Comparison of ENCODE assay signal across 13 mouse cellular contexts in the genomic region with DNA sequence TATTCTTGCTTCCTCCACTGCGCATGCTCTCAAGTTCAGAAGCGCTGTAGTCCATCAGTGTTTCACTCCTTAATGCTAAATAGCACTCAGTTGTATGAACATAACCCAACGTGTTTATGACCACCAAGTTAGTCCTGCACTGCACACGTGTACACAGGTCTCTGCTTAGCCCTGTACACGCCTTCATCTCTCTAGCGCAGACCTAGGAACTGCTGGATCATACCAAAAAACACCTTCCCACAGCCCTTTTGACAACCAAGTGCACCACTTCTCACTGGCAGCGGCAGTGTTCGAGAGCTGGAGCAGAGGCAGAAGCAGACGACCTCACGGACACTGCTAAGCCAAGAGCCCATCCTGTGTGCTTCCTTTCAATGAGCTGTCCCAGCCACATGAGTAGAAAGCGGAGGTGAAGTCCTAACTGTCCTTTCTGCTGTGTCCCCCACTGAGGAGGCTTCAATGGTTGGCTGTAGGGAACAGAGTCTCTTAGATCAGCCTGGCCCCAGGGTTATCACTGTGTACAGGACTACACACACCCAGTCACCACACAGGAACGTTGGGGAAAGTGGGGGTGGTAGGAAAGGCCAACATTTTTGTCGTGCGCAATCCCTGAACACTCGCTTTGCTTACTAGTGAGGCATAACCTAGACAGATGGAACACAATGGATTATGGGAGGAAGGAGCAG. TPM values are rescaled to one million over a fixed set of nuclear protein-coding genes. Genes with fewer than 3 reads are reported as not detected.
DNase-seq lines count a peak whose midpoint lies in the region; ATAC-seq and TF ChIP-seq lines count a peak whose summit lies in the region.
"Had no signal": no experiment of that assay in that cellular context is flagged by ENCODE, and none has a peak within 500 bp of the region (broad histone marks: within the 10 kb centered on the region; RNA-seq: fewer than 3 reads in every experiment).

No protein-coding gene starts in this region.

- H3K9ac ChIP-seq in heart, embryonic 11.5 days (ENCODE audit: low read depth, low read length): no peak overlapping the region
- no peak overlapping the region for H3K9ac ChIP-seq in intestine, embryonic 16.5 days (ENCODE audit: low read depth, low read length)
- no peak overlapping the region for H3K9ac ChIP-seq in midbrain, postnatal 0 days (replicated peaks; ENCODE audit: low read length, poor library complexity, severe bottlenecking)
- H3K9ac ChIP-seq: limb, embryonic 12.5 days had no signal

- no peaks in the 10 kb centered on the region for H3K9me3 ChIP-seq in heart, embryonic 11.5 days (replicated peaks; ENCODE audit: control insufficient read depth, low read length)
- H3K9me3 ChIP-seq in intestine, embryonic 16.5 days (ENCODE audit: control insufficient read depth, low read length): no peaks in the 10 kb centered on the region
- H3K9me3 ChIP-seq in midbrain, postnatal 0 days (ENCODE audit: low read length): no peaks in the 10 kb centered on the region
- H3K9me3 ChIP-seq: limb, embryonic 12.5 days had no signal

- no peak overlapping the region for H3K4me3 ChIP-seq in heart, embryonic 11.5 days (ENCODE audit: low read depth, low read length)
- H3K4me3 ChIP-seq in brown adipose tissue, adult 24 weeks (ENCODE audit: insufficient read depth, low read depth, low read length): no peak overlapping the region
- no peak overlapping the region for H3K4me3 ChIP-seq in intestine, embryonic 16.5 days (ENCODE audit: low read length)
- no peak overlapping the region for H3K4me3 ChIP-seq in olfactory bulb, adult 2 months (ENCODE audit: insufficient read depth, low read depth, low read length)
- no peak overlapping the region for H3K4me3 ChIP-seq in midbrain, postnatal 0 days (ENCODE audit: low read depth, low read length)
- H3K4me3 ChIP-seq: limb, embryonic 12.5 days had no signal

- H3K36me3 ChIP-seq in heart, embryonic 11.5 days (ENCODE audit: control insufficient read depth, insufficient read depth, low read length): no peaks in the 10 kb centered on the region
- no peaks in the 10 kb centered on the region for H3K36me3 ChIP-seq in intestine, embryonic 16.5 days (ENCODE audit: control insufficient read depth, insufficient read depth, low read length)
- H3K36me3 ChIP-seq in midbrain, postnatal 0 days (ENCODE audit: insufficient read depth, low read length): no peaks in the 10 kb centered on the region
- H3K36me3 ChIP-seq: limb, embryonic 12.5 days had no signal

- intact Hi-C loops in heart, postnatal 25 days (cut with DNase I): no loop called here

- H3K27me3 ChIP-seq in heart, embryonic 11.5 days (ENCODE audit: control insufficient read depth, insufficient read depth, low read length): no peaks in the 10 kb centered on the region
- H3K27me3 ChIP-seq in intestine, embryonic 16.5 days (replicated peaks; ENCODE audit: control insufficient read depth, insufficient read depth, low read length): no peaks in the 10 kb centered on the region
- no peaks in the 10 kb centered on the region for H3K27me3 ChIP-seq in midbrain, postnatal 0 days (ENCODE audit: insufficient read depth, low read length)
- H3K27me3 ChIP-seq: limb, embryonic 12.5 days had no signal

- no peak for TF ChIP-seq POLR2A in olfactory bulb, adult 2 months (IDR thresholded peaks at IDR 0.05; ENCODE audit: insufficient read depth, low read depth, low read length)

- WGBS in heart, embryonic 11.5 days (ENCODE audit: insufficient replicate concordance): 68% methylated on average over 15 of the region's 15 CpGs
- 83% methylated on average over 15 of the region's 15 CpGs for WGBS in intestine, embryonic 16.5 days
- WGBS in olfactory bulb, adult 2 months: 88% methylated on average over 15 of the region's 15 CpGs
- WGBS in midbrain, postnatal 0 days: 93% methylated on average over 15 of the region's 15 CpGs

- no peak overlapping the region for H3K4me2 ChIP-seq in heart, embryonic 11.5 days
- H3K4me2 ChIP-seq in intestine, embryonic 16.5 days (ENCODE audit: low read depth, low read length): no peak overlapping the region
- no peak overlapping the region for H3K4me2 ChIP-seq in midbrain, postnatal 0 days (ENCODE audit: low read depth, low read length, poor library complexity, severe bottlenecking)
- H3K4me2 ChIP-seq: limb, embryonic 12.5 days had no signal

- peak overlapping the region; percentile 18; the same call in 1 of the 2 replicates for H3K27ac ChIP-seq in heart, embryonic 11.5 days (ENCODE audit: low read depth, low read length)
- H3K27ac ChIP-seq in brown adipose tissue, adult 24 weeks (replicated peaks; ENCODE audit: low read depth, low read length): peak overlapping the region; percentile 56
- no peak overlapping the region for H3K27ac ChIP-seq in intestine, embryonic 16.5 days (ENCODE audit: low read length)
- peak overlapping the region; percentile 40; the same call in 1 of the 2 replicates for H3K27ac ChIP-seq in olfactory bulb, adult 2 months (ENCODE audit: insufficient read depth, low read depth, low read length)
- H3K27ac ChIP-seq in midbrain, postnatal 0 days (ENCODE audit: low read depth, low read length): no peak overlapping the region
- H3K27ac ChIP-seq: limb, embryonic 12.5 days had no signal

- no peak for TF ChIP-seq CTCF in olfactory bulb, adult 2 months (IDR thresholded peaks at IDR 0.05; ENCODE audit: insufficient read depth, low read depth, low read length)
- no peak for TF ChIP-seq CTCF in midbrain, postnatal 0 days (IDR thresholded peaks at IDR 0.05)

- H3K4me1 ChIP-seq in heart, embryonic 11.5 days (ENCODE audit: control insufficient read depth, insufficient read depth, low read length): peaks cover 67% of the 10 kb centered on the region
- H3K4me1 ChIP-seq in brown adipose tissue, adult 24 weeks (ENCODE audit: control insufficient read depth, insufficient read depth, insufficient read length, low read length): peaks cover 39% of the 10 kb centered on the region
- peaks cover 21% of the 10 kb centered on the region for H3K4me1 ChIP-seq in intestine, embryonic 16.5 days (ENCODE audit: control insufficient read depth, insufficient read depth, low read length)
- H3K4me1 ChIP-seq in olfactory bulb, adult 2 months (ENCODE audit: control insufficient read depth, insufficient read depth, low read length): peaks cover 37% of the 10 kb centered on the region
- H3K4me1 ChIP-seq in midbrain, postnatal 0 days (ENCODE audit: insufficient read depth, low read length): no peaks in the 10 kb centered on the region; the same call in 1 of the 2 replicates

- no peak for DNase-seq in heart, postnatal 25 days (ENCODE audit: low spot score)
- no peak for DNase-seq in midbrain, postnatal 0 days (ENCODE audit: low spot score)
- no peak for DNase-seq in adrenal gland, adult 2 months
- DNase-seq in urinary bladder, postnatal 14 days (ENCODE audit: low spot score): no peak
- DNase-seq: B cell, adult 2 months; kidney, adult 2 months; lung, postnatal 36 days; right cerebral cortex, postnatal 4 days had no signal

- 0 out of 2 replicates have a peak, but pooled peaks have one; percentile 48 for ATAC-seq in heart, embryonic 11.5 days (replicated peaks; ENCODE audit: insufficient number of reproducible peaks, low FRiP score, low TSS enrichment)
- peak; percentile 74 for ATAC-seq in intestine, embryonic 16.5 days
- ATAC-seq in midbrain, postnatal 0 days (ENCODE audit: low FRiP score): no peak

RNA-seq across cellular contexts. Expression of gene Pacsin2, which starts 42.0 kb away (rescaled TPM):
- 55.0 and 60.0 TPM in 2 replicates for polyA plus RNA-seq in heart, embryonic 11.5 days (2014; fragmentation: Nextera tagmentation; extraction: Ambion mirVana)
- 100 to 1,000 TPM; 179 to 215 TPM for total RNA-seq in heart, postnatal 25 days (2021)
- polyA plus RNA-seq in brown adipose tissue, adult 24 weeks (2012; ENCODE audit: insufficient read depth, insufficient read length, missing spikeins): 42.5 and 50.0 TPM in 2 replicates
- polyA plus RNA-seq in intestine, embryonic 16.5 days (2015; fragmentation: Nextera tagmentation; extraction: Ambion mirVana): 76.4 and 81.6 TPM in 2 replicates
- polyA plus RNA-seq in olfactory bulb, adult 2 months (2012; ENCODE audit: insufficient read depth, insufficient read length, low replicate concordance, missing spikeins): 149 TPM in 1 of 2 replicates, not detected in the other
- total RNA-seq in midbrain, postnatal 0 days (2014; rRNA removed): 14.6 and 21.3 TPM in 2 replicates
- polyA plus RNA-seq in midbrain, postnatal 0 days (2015; fragmentation: Nextera tagmentation; extraction: Ambion mirVana): 16.2 and 16.7 TPM in 2 replicates
- 100 to 1,000 TPM in 1 of 2 experiments, 10 to 100 TPM in 1; 76.7 to 111 TPM for total RNA-seq in adrenal gland, adult 2 months (2021)
- 25.3 and 28.9 TPM in 2 replicates for polyA plus RNA-seq in adrenal gland, adult 2 months (2012; rRNA removed)

Comparison
In these comparisons a context has a peak if more than half of its experiments do, and no peak if none do; other contexts are left out.
1. H3K27ac ChIP-seq: peak in heart, embryonic 11.5 days (single experiment), brown adipose tissue, adult 24 weeks (single experiment) and olfactory bulb, adult 2 months (single experiment); none in intestine, embryonic 16.5 days (single experiment) and midbrain, postnatal 0 days (single experiment).